ENCODE assay signal across 8 mouse cellular contexts in genomic region chr7:122288605-122289242, GRCm38 (mm10). TPM values are rescaled to one million over a fixed set of nuclear protein-coding genes. Genes with fewer than 3 reads are reported as not detected.
A peak's percentile ranks its signal among the peaks of the same experiment; 100 is the strongest.
DNase-seq lines count a peak whose midpoint lies in the region; ATAC-seq lines count a peak whose summit lies in the region.

Gene Prkcb, plus strand, starts transcription at chr7:122288751.

- intact Hi-C loops in left cerebral cortex, postnatal 10 days (cut with DNase I): loop anchor here (5.0 kb wide), 2 partner anchors 36 to 159 kb away; no protein-coding TSS in a partner anchor

- peaks cover 40% of the 10 kb centered on the region for H3K27me3 ChIP-seq in intestine, embryonic 14.5 days (replicated peaks; ENCODE audit: control insufficient read depth, insufficient read depth, low read length)
- peaks cover 63% of the 10 kb centered on the region for H3K27me3 ChIP-seq in megakaryocyte, embryonic 14.5 days (replicated peaks)

- no peak within 1 kb of the TSS for H3K27ac ChIP-seq in intestine, embryonic 14.5 days (ENCODE audit: low read depth)

- H3K4me3 ChIP-seq in intestine, embryonic 14.5 days (ENCODE audit: low read depth, low read length): peak within 1 kb of the TSS; percentile 51
- peak within 1 kb of the TSS; percentile 93 for H3K4me3 ChIP-seq in megakaryocyte, embryonic 14.5 days (replicated peaks)

- peak within 1 kb of the TSS; percentile 32; the same call in 1 of the 2 replicates for H3K9ac ChIP-seq in intestine, embryonic 14.5 days (ENCODE audit: low read length)

- H3K9me3 ChIP-seq in intestine, embryonic 14.5 days (ENCODE audit: control insufficient read depth, low read length): no peaks in the 10 kb centered on the region
- H3K9me3 ChIP-seq in megakaryocyte, embryonic 14.5 days: no peaks in the 10 kb centered on the region

- H3K36me3 ChIP-seq in intestine, embryonic 14.5 days (ENCODE audit: control insufficient read depth, insufficient read depth, low read length): no peaks in the 10 kb centered on the region
- H3K36me3 ChIP-seq in megakaryocyte, embryonic 14.5 days (replicated peaks; ENCODE audit: low read length): no peaks in the 10 kb centered on the region

- peak; percentile 78 for ATAC-seq in intestine, embryonic 14.5 days (replicated peaks; ENCODE audit: low FRiP score, low TSS enrichment, low read depth)

- peaks cover 6% of the 10 kb centered on the region for H3K4me1 ChIP-seq in intestine, embryonic 14.5 days (replicated peaks; ENCODE audit: control insufficient read depth, insufficient read depth, low read length)
- H3K4me1 ChIP-seq in megakaryocyte, embryonic 14.5 days: peaks cover 32% of the 10 kb centered on the region

- 7% methylated on average over 37 of the region's 42 CpGs for WGBS in intestine, embryonic 14.5 days

- DNase-seq in adrenal gland, adult (ENCODE audit: inconsistent age in 2 of 2, low spot score in 1 of 2): peak; percentile 65 to 83
- DNase-seq in embryo, embryonic 10 days (ENCODE audit: low spot score): peak; percentile 76
- DNase-seq in gastrocnemius, postnatal 25 days: peak; percentile 36
- DNase-seq in intestine, embryonic 14.5 days (ENCODE audit: low spot score): peak; percentile 83
- DNase-seq in left cerebral cortex, postnatal 10 days (ENCODE audit: extremely low spot score in 1 of 2, low spot score in 2 of 2): peak; percentile 82 to 93
- peak; percentile 78 to 88 for DNase-seq in right cerebral cortex, adult 2 months (ENCODE audit: low spot score in 2 of 2)
- peak; percentile 35 for DNase-seq in urinary bladder, adult 2 months (ENCODE audit: low spot score)

- peak within 1 kb of the TSS; percentile 89 for H3K4me2 ChIP-seq in intestine, embryonic 14.5 days (ENCODE audit: low read length)

RNA-seq across cellular contexts. Expression of gene Prkcb, which starts in this region (rescaled TPM):
- 1 to 10 TPM; 1.2 to 1.4 TPM for total RNA-seq in gastrocnemius, postnatal 25 days (2021)
- 16.2 and 19.0 TPM in 2 replicates for polyA plus RNA-seq in intestine, embryonic 14.5 days (2014; fragmentation: Nextera tagmentation; extraction: Ambion mirVana)
- 100 to 1,000 TPM; 792 to 820 TPM for total RNA-seq in left cerebral cortex, postnatal 10 days (2021)
- polyA plus RNA-seq in megakaryocyte, embryonic 14.5 days (2012; ENCODE audit: insufficient read depth, low replicate concordance): 0.82 and 0.83 TPM in 2 replicates
- polyA plus RNA-seq in urinary bladder, adult 2 months (2012; rRNA removed): 121 and 158 TPM in 2 replicates

Comparison
In these comparisons a context has a peak if more than half of its experiments do, and no peak if none do; other contexts are left out.
1. RNA of gene Prkcb (total RNA-seq): 792 to 820 TPM in left cerebral cortex, postnatal 10 days; 1.2 to 1.4 TPM in gastrocnemius, postnatal 25 days; every median in the first group is over 100 times any median in the second.
2. DNase-seq: peak in every context shown above with its lines; median percentile 88 in left cerebral cortex, postnatal 10 days; 83 in intestine, embryonic 14.5 days; 83 in right cerebral cortex, adult 2 months; 76 in embryo, embryonic 10 days; 74 in adrenal gland, adult; 36 in gastrocnemius, postnatal 25 days; 35 in urinary bladder, adult 2 months.